Mouse (Mus musculus) midbrain, embryonic 13.5 days (tissue): ENCODE measurements around the gene Rab38. TPM values are rescaled to one million over a fixed set of nuclear protein-coding genes. Genes with fewer than 3 reads are reported as not detected.

Experiments used
- ATAC-seq: fragments of 200-750 bp; cut with Nextera tagmentation; 2 replicates; pipeline ENCODE4 v1.8.0; 2017; ENCODE audit warnings: mild to moderate bottlenecking, moderate TSS enrichment, moderate library complexity
- H3K27ac ChIP-seq: fragments of 300-500 bp; sonication (generic); 2 replicates; pipeline ENCODE4 v1.5.1; 2015; ENCODE audit warnings: inconsistent platforms, mild to moderate bottlenecking, moderate library complexity
- H3K27me3 ChIP-seq: fragments of 300-500 bp; sonication (generic); 2 replicates; pipeline ENCODE4 v1.6.1; 2015; ENCODE audit warnings: mild to moderate bottlenecking, inconsistent platforms
- H3K36me3 ChIP-seq: fragments of 300-500 bp; sonication (generic); 2 replicates; pipeline ENCODE4 v1.6.1; 2015; ENCODE audit warnings: mild to moderate bottlenecking, inconsistent platforms
- H3K4me1 ChIP-seq: fragments of 300-500 bp; sonication (generic); replicated peaks from 2 replicates; pipeline ENCODE4 v1.6.1; 2015; ENCODE audit warnings: inconsistent platforms
- H3K4me2 ChIP-seq: fragments of 300-500 bp; sonication (generic); replicated peaks from 2 replicates; pipeline ENCODE4 v1.6.1; 2015; ENCODE audit warnings: moderate library complexity, mild to moderate bottlenecking, inconsistent platforms
- H3K4me3 ChIP-seq: fragments of 300-500 bp; sonication (generic); replicated peaks from 2 replicates; pipeline ENCODE4 v1.5.1; 2015; ENCODE audit warnings: mild to moderate bottlenecking, inconsistent platforms
- H3K9ac ChIP-seq: fragments of 300-500 bp; sonication (generic); replicated peaks from 2 replicates; pipeline ENCODE4 v1.6.1; 2015; ENCODE audit warnings: mild to moderate bottlenecking, inconsistent platforms
- H3K9me3 ChIP-seq: fragments of 300-500 bp; sonication (generic); 2 replicates; pipeline ENCODE4 v1.6.1; 2016; ENCODE audit warnings: mild to moderate bottlenecking, inconsistent platforms
- WGBS: fragments of 180-500 bp; shearing (Covaris S2); methylation state at CpG from one replicate; pipeline ENCODE4 v1.1.7; 2015; 5-methylcytosine and 5-hydroxymethylcytosine counted together
- polyA plus RNA-seq: library from polyadenylated mRNA; unstranded; fragments of >200 nt; fragmentation: Nextera tagmentation; extraction: Ambion mirVana; gene quantifications from 2 replicates; pipeline ENCODE4 v1.2.1, GENCODE M21; 2015

The Rab38 gene
- polyA plus RNA-seq, 1 experiment from 2014 or later = 1.6 TPM

- Histone ChIP-seq H3K4me1 (peaks cover 5% of the 10 kb centered on the region), H3K36me3 (no peaks in the 10 kb centered on the region), H3K9me3 (no peaks in the 10 kb centered on the region), H3K9ac (no peak overlapping the region), H3K4me3 (no peak overlapping the region), H3K27ac (no peak overlapping the region), H3K27me3 (no peaks in the 10 kb centered on the region), H3K4me2 (no peak overlapping the region)
- ATAC-seq = no peak
- WGBS = 63% methylated on average over 3 of the region's 3 CpGs
These were observed 106.7 kb downstream of the Rab38 start for GRCm38 (mm10) chr7:88536743-88537142.

Other genes starting within 250 kb of the Rab38 start
- 10.9 and 12.0 TPM in 2 replicates for gene Ctsc, start 152.2 kb upstream of the Rab38 start, polyA plus RNA-seq